Mouse (Mus musculus): ENCODE data around the gene Olfr1175-ps.

Gene Olfr1175-ps

GRCm38 (mm10) chr2:88327115-88327514 lies at the start of gene Olfr1175-ps:
Gene Olfr1175-ps (minus strand): TSS chr2:88327215.
- DNase-seq (ENCODE audit: low spot score in 2 of 2), result no peak

- DNase-seq (ENCODE audit: low spot score in 2 of 2), result no peak
Measured at GRCm38 (mm10) chr2:88356304-88356703, 29.3 kb upstream of the Olfr1175-ps start.

- no peak for DNase-seq (ENCODE audit: low spot score in 2 of 2)
Measured at GRCm38 (mm10) chr2:88346392-88346791, 19.4 kb upstream of the Olfr1175-ps start, which contains the start of gene Olfr1177-ps. Gene Olfr1177-ps (minus strand): TSS chr2:88346492.

GRCm38 (mm10) chr2:88336421-88336820 lies 9.4 kb upstream of the Olfr1175-ps start, which contains the start of gene Olfr1176:
Gene Olfr1176 (plus strand): TSS chr2:88336721.
- no peak for DNase-seq (ENCODE audit: low spot score in 2 of 2)

- no peak for DNase-seq (ENCODE audit: low spot score in 2 of 2)
Measured at GRCm38 (mm10) chr2:88315035-88315434, 12.0 kb downstream of the Olfr1175-ps start, which contains the start of gene Olfr1174-ps. Gene Olfr1174-ps (minus strand): TSS chr2:88315135.

GRCm38 (mm10) chr2:88279775-88280174 lies 47.2 kb downstream of the Olfr1175-ps start, which contains the start of gene Olfr1173:
Gene Olfr1173 (minus strand): TSS chr2:88279875.
- DNase-seq (ENCODE audit: low spot score in 2 of 2), result no peak
